Mouse (Mus musculus): ENCODE measurements around the gene Wfdc15a.
"Not testable (repeated sequence)": the region's sequence is repeated elsewhere in the genome, so short reads cannot be mapped to it uniquely, and the experiment has no call there.

The Wfdc15a gene

DNA sequence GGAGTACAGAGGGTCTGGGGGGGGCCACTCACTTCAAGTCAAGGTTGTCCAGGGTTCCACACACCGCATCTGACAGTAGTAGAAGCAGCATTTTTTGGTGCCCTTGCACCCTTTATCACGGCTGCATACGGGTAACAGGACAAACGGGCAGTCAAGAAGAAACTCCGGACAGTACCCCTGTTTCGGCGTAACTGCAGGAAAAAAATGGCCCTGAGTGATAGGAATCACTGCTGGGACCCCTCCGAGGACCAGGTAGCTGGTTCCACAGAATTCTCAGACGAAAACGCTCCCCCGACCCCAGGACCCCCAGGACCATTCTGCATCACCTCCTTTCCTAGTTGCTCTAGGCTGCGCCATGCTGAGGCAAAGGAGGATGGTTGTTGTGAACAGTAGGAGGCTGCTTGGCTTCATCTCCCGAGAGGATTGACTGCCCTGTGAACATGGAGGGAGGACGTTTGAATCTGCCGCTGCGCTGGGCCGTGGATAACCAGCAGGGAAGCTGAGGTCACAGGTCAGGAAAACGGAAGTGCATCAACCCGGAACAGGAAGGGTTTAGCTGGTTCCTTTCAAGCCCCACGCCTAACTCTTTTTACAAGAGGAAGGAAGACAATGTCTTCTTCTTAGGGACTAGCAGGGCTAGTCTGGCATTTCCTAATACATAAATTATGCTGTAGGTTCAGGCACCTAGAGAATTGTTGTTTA, at the start of gene Wfdc15a:
TSS of gene Wfdc15a (minus strand) at position 505 of the 702 bp plus-strand sequence.
- no peak for DNase-seq (ENCODE audit: low read depth, low spot score)

GRCm38 (mm10) chr2:164238366-164238765, 38.4 kb upstream of the Wfdc15a start, which contains the start of gene Svs2:
TSS of gene Svs2 (minus strand) at chr2:164238466.
- DNase-seq (ENCODE audit: low read depth, low spot score): no peak

DNA sequence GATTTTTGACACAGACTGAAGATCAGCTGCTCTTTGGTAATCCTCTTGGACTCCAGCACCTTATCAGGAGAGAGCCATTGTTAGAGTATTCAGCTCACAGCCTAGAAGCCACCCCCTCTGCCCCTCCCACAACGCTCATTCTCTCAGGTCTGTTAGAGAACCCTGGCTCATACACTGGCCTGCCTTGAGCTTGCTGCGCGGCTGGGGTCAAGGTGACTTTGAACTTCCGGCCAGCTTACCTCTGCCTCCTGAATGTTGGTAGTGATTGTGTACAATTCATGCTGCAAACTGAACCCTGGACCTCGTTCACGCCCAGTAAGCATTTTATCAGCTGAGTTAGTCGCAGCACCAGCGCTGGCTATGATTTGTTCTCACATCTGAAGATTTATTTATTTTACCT, 32.7 kb upstream of the Wfdc15a start:
- DNase-seq (ENCODE audit: low read depth, low spot score): no peak

DNA sequence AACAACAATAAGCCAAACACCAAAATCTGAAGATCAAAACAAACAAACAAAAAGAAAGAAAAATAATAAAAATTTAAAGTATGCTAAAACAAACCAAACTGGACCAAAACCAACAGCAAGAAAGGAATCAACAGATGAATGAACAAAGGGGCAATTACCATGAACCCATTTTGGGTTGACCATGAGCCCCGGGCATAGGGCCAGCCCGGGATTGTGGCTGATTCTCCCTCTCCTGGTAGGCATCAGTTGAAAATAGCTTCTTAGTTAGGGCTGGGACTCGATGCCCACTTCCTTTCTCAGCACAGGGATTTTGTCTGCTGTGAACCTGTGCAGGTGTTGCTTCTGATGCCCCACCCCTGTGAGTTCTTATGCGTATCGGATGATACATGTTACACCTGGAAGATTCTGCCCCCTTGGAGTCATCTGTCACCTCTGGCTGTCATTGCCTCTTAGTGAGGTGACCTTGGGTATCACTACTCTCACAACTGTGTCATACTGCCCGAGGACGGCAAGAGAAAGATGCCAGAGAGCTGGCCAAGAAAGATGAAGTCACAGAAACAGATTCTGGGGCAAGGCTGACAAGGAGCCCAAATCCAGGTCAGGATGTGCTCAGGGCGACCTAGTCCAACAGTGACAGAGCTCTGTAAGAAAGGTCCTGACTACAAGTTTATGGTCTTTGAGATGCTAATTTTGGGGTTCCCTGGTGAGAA, 28.6 kb upstream of the Wfdc15a start:
- no peak for DNase-seq (ENCODE audit: low read depth, low spot score)

- no peak for DNase-seq (ENCODE audit: low read depth, low spot score)
Measured at GRCm38 (mm10) chr2:164221522-164221921, 21.6 kb upstream of the Wfdc15a start, which contains the start of gene Wfdc15b. TSS of gene Wfdc15b (minus strand) at chr2:164221660.

DNA sequence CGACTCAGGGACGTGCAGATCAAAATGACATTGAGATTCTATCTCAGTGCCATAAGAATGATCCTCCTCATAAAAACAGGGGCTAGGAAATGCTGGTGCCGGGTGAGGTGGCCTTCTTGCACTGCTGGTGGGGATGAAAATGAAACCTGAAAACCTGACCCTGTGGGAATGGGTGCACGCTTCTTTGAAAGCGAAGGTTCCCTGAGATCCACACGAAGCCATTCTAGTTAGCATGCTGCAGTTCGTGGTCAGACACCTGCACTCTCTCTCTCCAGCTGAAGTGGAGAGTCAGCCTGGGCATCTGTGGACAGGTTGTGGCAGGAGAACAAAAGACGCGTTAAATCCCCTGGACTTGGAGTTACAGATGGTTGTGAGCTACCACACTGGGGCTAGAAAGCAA, 19.4 kb upstream of the Wfdc15a start:
- DNase-seq (ENCODE audit: low read depth, low spot score): no peak

- DNase-seq (ENCODE audit: low read depth, low spot score): no peak
Measured at GRCm38 (mm10) chr2:164212711-164213110, 12.8 kb upstream of the Wfdc15a start.

- peak; percentile 34 for DNase-seq (ENCODE audit: low read depth, low spot score)
Measured at GRCm38 (mm10) chr2:164210892-164211291, 11.0 kb upstream of the Wfdc15a start.

GRCm38 (mm10) chr2:164206676-164207075, 6.7 kb upstream of the Wfdc15a start:
- no peak for DNase-seq (ENCODE audit: low read depth, low spot score)

GRCm38 (mm10) chr2:164206011-164206410, 6.1 kb upstream of the Wfdc15a start:
- not testable (repeated sequence) for DNase-seq (ENCODE audit: low read depth, low spot score)

- no peak for DNase-seq (ENCODE audit: low read depth, low spot score)
Measured at GRCm38 (mm10) chr2:164196700-164196990, 3.3 kb downstream of the Wfdc15a start.

DNA sequence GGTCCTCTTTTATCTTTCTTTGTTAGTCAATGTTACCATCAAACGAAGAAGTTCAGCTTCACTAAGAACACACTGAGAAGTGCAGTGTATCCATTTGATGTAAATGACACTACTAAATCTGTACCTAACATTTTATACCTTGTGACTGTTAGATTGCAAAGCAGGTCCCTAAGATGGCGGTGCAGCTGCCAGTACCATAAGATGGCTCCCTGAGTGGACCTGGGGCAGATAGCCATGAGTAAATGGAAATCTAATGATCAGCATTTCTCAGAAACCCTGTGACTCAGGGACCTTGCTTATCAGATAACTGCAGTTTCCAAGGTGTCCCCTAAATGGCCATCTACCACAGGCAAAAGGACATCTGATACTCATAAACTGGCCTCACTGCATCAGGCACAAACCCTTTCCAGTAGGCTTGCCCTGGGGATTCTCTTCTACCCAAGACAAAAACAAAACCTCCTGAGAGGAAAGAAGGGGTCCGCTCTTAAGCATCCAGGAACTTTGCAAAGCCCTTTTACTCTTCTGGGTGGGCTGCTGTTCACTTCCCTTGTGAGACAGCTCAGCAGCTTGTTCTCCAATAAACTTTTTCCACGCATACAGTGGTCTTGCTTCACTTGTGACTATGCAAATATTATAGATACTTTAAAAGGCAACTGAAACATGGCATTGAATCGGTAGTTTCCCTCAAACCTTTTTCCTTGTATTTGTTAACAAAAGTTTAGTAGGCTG, 3.8 kb downstream of the Wfdc15a start:
- DNase-seq (ENCODE audit: low read depth, low spot score): no peak

DNA sequence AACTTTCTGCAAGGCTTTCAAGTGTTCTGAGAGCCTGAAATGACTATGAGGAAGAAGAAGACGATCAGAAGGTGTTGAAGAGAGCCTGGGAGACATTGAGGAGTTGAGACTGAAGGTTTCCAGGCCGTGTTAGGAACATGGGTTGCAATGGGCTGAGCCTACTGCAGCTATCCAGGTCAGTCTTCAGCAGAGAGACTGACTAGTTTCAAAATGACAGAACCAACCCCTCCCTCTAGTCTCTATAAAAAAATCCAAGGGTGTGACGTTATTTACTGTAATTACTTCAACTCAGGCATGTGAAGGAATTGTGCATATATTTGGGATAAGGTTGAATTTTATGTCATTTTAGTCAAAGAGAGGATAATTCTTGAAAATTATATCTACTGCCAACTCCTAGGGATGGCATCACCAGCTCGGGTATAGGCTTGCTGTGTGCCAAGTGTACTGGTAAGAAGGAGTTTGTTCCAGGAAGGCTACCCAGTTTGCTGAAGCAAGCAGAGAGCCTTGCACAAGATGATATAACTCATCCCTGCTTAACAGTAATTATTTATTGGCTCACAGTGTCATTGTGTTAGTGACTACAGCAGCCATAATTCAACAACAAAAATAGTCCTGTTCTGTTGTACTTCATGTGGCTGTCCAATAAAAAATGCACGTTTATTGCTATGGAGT, 4.8 kb downstream of the Wfdc15a start:
- no peak for DNase-seq (ENCODE audit: low read depth, low spot score)

GRCm38 (mm10) chr2:164192279-164192678, 7.7 kb downstream of the Wfdc15a start:
- no peak for DNase-seq (ENCODE audit: low read depth, low spot score)

DNA sequence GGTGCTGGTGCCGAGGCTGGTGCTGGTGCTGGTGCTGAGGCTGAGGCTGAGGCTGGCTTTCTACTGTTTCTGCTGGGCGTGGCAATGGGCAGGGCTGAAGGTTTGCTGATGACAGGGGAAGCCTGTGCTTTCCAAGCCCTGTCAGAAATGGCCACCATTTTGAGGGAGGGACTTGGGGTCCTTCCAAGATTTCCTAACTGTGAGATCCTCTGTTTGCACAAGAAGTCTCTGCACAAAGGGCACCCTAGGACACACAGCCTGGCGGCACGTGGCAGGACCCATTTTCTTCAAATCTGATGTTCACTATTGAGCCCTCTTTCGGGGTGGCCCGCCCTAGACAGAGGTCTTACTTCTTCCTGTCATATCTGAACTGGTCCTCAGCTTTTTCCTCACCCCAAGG, 9.4 kb downstream of the Wfdc15a start, which contains the start of gene Wfdc12:
TSS of gene Wfdc12 (minus strand) at position 33 of the 400 bp plus-strand sequence.
- DNase-seq (ENCODE audit: low read depth, low spot score): no peak

DNA sequence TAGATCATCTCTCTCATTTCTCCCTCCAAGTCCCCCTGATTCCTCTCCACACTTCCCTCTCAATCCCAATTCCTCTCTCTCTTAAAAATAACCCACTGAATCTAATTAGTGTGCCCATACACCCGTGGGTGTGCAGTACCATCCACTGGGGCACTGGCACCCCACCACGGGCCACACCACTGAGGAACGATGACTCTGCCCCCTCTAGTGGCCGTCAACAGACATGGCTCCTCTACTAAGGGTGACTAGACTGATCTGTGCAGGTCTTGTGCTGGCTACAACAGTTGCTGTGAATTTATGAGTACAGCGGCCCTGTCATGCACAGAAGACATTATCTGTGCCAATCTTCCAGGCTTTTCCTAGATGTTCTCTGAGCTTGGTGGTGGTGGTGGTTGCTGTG, 11.2 kb downstream of the Wfdc15a start:
- DNase-seq (ENCODE audit: low read depth, low spot score): peak; percentile 63

- peak; percentile 22 for DNase-seq (ENCODE audit: low read depth, low spot score)
Measured at GRCm38 (mm10) chr2:164184145-164184719, 15.7 kb downstream of the Wfdc15a start.

- no peak for DNase-seq (ENCODE audit: low read depth, low spot score)
Measured at GRCm38 (mm10) chr2:164183340-164183739, 16.6 kb downstream of the Wfdc15a start.

DNA sequence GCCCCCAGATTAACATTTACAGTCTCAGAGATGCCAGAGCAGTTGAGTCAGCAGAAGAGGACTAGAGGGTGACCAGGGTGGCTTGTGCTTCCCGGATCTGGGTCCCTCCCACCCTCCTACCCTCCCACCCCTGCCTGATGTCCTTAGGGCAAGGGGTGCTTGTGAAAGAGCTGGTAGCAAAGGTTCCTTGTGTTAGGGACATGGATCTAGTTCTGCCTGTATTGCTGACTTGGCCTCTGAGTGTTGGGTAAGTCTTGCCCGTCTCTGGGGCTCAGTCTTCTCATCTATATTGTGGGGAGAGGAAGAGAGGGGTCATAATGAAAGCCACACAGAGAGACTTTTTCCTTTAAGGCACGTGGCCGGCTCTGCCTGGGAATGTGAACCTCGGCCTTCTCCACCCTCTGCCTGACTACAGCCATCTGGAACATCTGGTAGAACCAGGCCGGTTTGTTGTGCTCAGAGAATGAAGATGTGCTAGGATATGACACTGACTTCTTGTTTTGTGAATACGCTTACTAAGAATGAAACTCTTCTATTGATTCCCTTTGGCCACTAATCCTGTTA, 17.2 kb downstream of the Wfdc15a start, which contains the start of gene Wfdc5:
TSS of gene Wfdc5 (minus strand) at position 51 of the 564 bp plus-strand sequence.
- DNase-seq (ENCODE audit: low read depth, low spot score): no peak

GRCm38 (mm10) chr2:164180770-164181169, 19.2 kb downstream of the Wfdc15a start:
- no peak for DNase-seq (ENCODE audit: low read depth, low spot score)

DNA sequence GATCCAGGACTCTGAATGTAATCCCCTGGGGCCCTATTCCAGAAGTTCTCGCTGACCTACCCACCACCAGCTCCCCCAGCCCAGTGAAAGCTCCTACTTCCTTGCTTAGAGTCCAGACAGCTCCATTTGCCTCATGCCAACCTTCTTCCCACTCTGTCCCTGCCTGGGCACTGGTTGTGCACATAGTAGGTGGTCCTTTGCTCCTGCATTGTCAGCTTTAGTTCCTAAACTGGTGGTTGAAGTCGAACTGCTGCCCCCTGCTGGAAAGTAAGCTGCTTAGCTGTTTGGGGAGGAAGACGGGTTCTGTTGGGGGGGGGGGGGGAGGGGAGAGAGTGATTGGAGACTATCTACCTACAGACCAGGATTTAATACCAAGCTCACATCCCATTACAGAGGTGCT, 19.8 kb downstream of the Wfdc15a start:
- peak; percentile 75 for DNase-seq (ENCODE audit: low read depth, low spot score)

Data from CD4-positive, CD25-positive, alpha-beta regulatory T cell, adult 2 months (primary cell).